Mouse (Mus musculus): ENCODE measurements around the gene Ms4a13.
"Not testable (repeated sequence)": the region's sequence is repeated elsewhere in the genome, so short reads cannot be mapped to it uniquely, and the experiment has no call there.

The Ms4a13 gene

GRCm38 (mm10) chr19:11196546-11196945 is at the start of gene Ms4a13:
Ms4a13 (minus strand) TSS chr19:11196737.
- in situ Hi-C loops (cut with MseI, MboI), result no loop called here

GRCm38 (mm10) chr19:11244230-11244629 is 47.7 kb upstream of the Ms4a13 start:
- in situ Hi-C loops (cut with MseI, MboI), result no loop called here

GRCm38 (mm10) chr19:11242560-11242959 is 46.0 kb upstream of the Ms4a13 start:
- in situ Hi-C loops (cut with MseI, MboI), result no loop called here

- in situ Hi-C loops (cut with MseI, MboI), result no loop called here
These were observed 39.3 kb upstream of the Ms4a13 start for GRCm38 (mm10) chr19:11235820-11236219.

- in situ Hi-C loops (cut with MseI, MboI), result no loop called here
These were observed 38.6 kb upstream of the Ms4a13 start for GRCm38 (mm10) chr19:11234921-11235735.

- in situ Hi-C loops (cut with MseI, MboI), result no loop called here
These were observed 37.7 kb upstream of the Ms4a13 start for GRCm38 (mm10) chr19:11234244-11234643.

- in situ Hi-C loops (cut with MseI, MboI), result no loop called here
These were observed 35.8 kb upstream of the Ms4a13 start, which contains the start of gene Ms4a12 for GRCm38 (mm10) chr19:11232348-11232747. Ms4a12 (minus strand) TSS chr19:11232448.

- in situ Hi-C loops (cut with MseI, MboI), result no loop called here
These were observed 4.0 kb downstream of the Ms4a13 start for GRCm38 (mm10) chr19:11192552-11192951.

- in situ Hi-C loops (cut with MseI, MboI), result no loop called here
These were observed 12.4 kb downstream of the Ms4a13 start for GRCm38 (mm10) chr19:11184121-11184520.

- in situ Hi-C loops (cut with MseI, MboI), result no loop called here
These were observed 19.1 kb downstream of the Ms4a13 start for GRCm38 (mm10) chr19:11177464-11177863.

GRCm38 (mm10) chr19:11165172-11165571 is 31.4 kb downstream of the Ms4a13 start, which contains the start of gene 1700025F22Rik:
1700025F22Rik (minus strand) TSS chr19:11165320.
- in situ Hi-C loops (cut with MseI, MboI), result no loop called here

- in situ Hi-C loops (cut with MseI, MboI), result not testable (repeated sequence)
These were observed 38.6 kb downstream of the Ms4a13 start for GRCm38 (mm10) chr19:11157890-11158289.

- in situ Hi-C loops (cut with MseI, MboI), result no loop called here
These were observed 61.2 kb downstream of the Ms4a13 start for GRCm38 (mm10) chr19:11135336-11135735.

- in situ Hi-C loops (cut with MseI, MboI), result no loop called here
These were observed 61.7 kb downstream of the Ms4a13 start for GRCm38 (mm10) chr19:11134852-11135251.

- in situ Hi-C loops (cut with MseI, MboI), result not testable (repeated sequence)
These were observed 65.8 kb downstream of the Ms4a13 start, which contains the start of gene 1700017D01Rik for GRCm38 (mm10) chr19:11130776-11131175. 1700017D01Rik (minus strand) TSS chr19:11130876.

GRCm38 (mm10) chr19:11129702-11130101 is 66.8 kb downstream of the Ms4a13 start:
- in situ Hi-C loops (cut with MseI, MboI), result no loop called here

- in situ Hi-C loops (cut with MseI, MboI), result not testable (repeated sequence)
These were observed 75.5 kb downstream of the Ms4a13 start for GRCm38 (mm10) chr19:11121016-11121420.

Measured in mouse trophoblast stem cell (cell line).